ENCODE assay signal across 22 mouse cellular contexts in the genomic region with DNA sequence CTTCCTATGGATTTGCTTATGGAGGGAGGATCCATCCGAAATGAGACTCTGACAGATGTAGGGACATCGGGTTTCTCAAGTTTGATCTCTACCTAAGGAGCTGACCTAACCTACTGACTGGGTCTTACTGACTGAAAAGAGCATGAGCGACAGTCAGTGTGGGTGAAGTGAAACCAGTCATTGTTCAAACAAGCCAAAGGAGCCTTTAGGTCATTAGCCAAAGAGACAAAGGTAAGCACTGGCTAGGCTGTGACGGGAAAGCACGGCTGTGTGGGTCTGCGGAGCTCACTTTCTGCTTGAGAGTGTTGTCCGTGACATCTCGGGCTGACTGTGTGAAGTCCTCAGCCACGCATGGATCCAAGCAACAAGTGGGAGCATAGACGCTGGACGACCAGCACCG. TPM values are rescaled to one million over a fixed set of nuclear protein-coding genes. Genes with fewer than 3 reads are reported as not detected.
DNase-seq lines count a peak whose midpoint lies in the region; ATAC-seq and TF ChIP-seq lines count a peak whose summit lies in the region.
"Had no signal": no experiment of that assay in that cellular context is flagged by ENCODE, and none has a peak within 500 bp of the region (broad histone marks: within the 10 kb centered on the region; RNA-seq: fewer than 3 reads in every experiment).

No protein-coding gene starts in this region.

- H3K27me3 ChIP-seq in forebrain, embryonic 14.5 days (replicated peaks; ENCODE audit: control insufficient read depth, insufficient read depth, low read length), result peaks cover 24% of the 10 kb centered on the region
- H3K27me3 ChIP-seq in forebrain, postnatal 0 days (ENCODE audit: insufficient read depth, low read length), result 0 out of 2 replicates have a peak, but pooled peaks cover 5% of the 10 kb centered on the region
- H3K27me3 ChIP-seq in lung, embryonic 16.5 days (ENCODE audit: control insufficient read depth, insufficient read depth, low read depth, low read length), result no peaks in the 10 kb centered on the region
- H3K27me3 ChIP-seq in intestine, postnatal 0 days (replicated peaks; ENCODE audit: control insufficient read depth, insufficient read depth, low read length), result no peaks in the 10 kb centered on the region
- H3K27me3 ChIP-seq in stomach, embryonic 16.5 days (ENCODE audit: control insufficient read depth, insufficient read depth, low read length), result no peaks in the 10 kb centered on the region
- no peaks in the 10 kb centered on the region for H3K27me3 ChIP-seq in heart, embryonic 11.5 days (ENCODE audit: control insufficient read depth, insufficient read depth, low read length)
- H3K27me3 ChIP-seq: hindbrain, embryonic 15.5 days; liver, embryonic 13.5 days; neural tube, embryonic 12.5 days had no signal

- H3K4me2 ChIP-seq in forebrain, embryonic 14.5 days (ENCODE audit: low read length), result no peak overlapping the region
- H3K4me2 ChIP-seq in forebrain, postnatal 0 days (ENCODE audit: low read depth), result no peak overlapping the region
- peak overlapping the region; percentile 31; the same call in 1 of the 2 replicates for H3K4me2 ChIP-seq in lung, embryonic 16.5 days (ENCODE audit: low read depth, low read length)
- peak overlapping the region; percentile 57 for H3K4me2 ChIP-seq in intestine, postnatal 0 days (replicated peaks; ENCODE audit: low read depth)
- peak overlapping the region; percentile 29; the same call in 1 of the 2 replicates for H3K4me2 ChIP-seq in stomach, embryonic 16.5 days (ENCODE audit: low read depth, low read length)
- no peak overlapping the region for H3K4me2 ChIP-seq in heart, embryonic 11.5 days
- H3K4me2 ChIP-seq: hindbrain, embryonic 15.5 days; liver, embryonic 13.5 days; neural tube, embryonic 12.5 days had no signal

- 61% methylated on average over 12 of the region's 12 CpGs for WGBS in forebrain, embryonic 14.5 days
- 68% methylated on average over 12 of the region's 12 CpGs for WGBS in forebrain, postnatal 0 days
- WGBS in lung, embryonic 16.5 days, result 62% methylated on average over 12 of the region's 12 CpGs
- WGBS in intestine, postnatal 0 days, result 45% methylated on average over 12 of the region's 12 CpGs
- 71% methylated on average over 12 of the region's 12 CpGs for WGBS in stomach, embryonic 16.5 days
- 81% methylated on average over 12 of the region's 12 CpGs for WGBS in heart, embryonic 11.5 days (ENCODE audit: insufficient replicate concordance)

- H3K27ac ChIP-seq in forebrain, embryonic 14.5 days (ENCODE audit: low read depth, low read length), result no peak overlapping the region
- no peak overlapping the region for H3K27ac ChIP-seq in forebrain, postnatal 0 days (ENCODE audit: low read depth, low read length)
- H3K27ac ChIP-seq in lung, embryonic 16.5 days (ENCODE audit: low read length), result no peak overlapping the region
- no peak overlapping the region for H3K27ac ChIP-seq in intestine, postnatal 0 days (ENCODE audit: low read depth, low read length)
- H3K27ac ChIP-seq in stomach, embryonic 16.5 days (ENCODE audit: low read length), result peak overlapping the region; percentile 27; the same call in 1 of the 2 replicates
- no peak overlapping the region for H3K27ac ChIP-seq in heart, embryonic 11.5 days (ENCODE audit: low read depth, low read length)
- H3K27ac ChIP-seq: heart, embryonic 10.5 days; hindbrain, embryonic 15.5 days; kidney, postnatal 0 days; limb, embryonic 10.5 days; liver, embryonic 13.5 days; neural tube, embryonic 12.5 days had no signal

- ATAC-seq in forebrain, embryonic 14.5 days, result no peak
- ATAC-seq in forebrain, postnatal 0 days, result no peak
- ATAC-seq in lung, embryonic 16.5 days (ENCODE audit: low read depth), result no peak
- ATAC-seq in intestine, postnatal 0 days, result peak; percentile 22; the same call in 1 of the 2 replicates
- no peak for ATAC-seq in stomach, embryonic 16.5 days (ENCODE audit: insufficient read depth, low FRiP score)
- ATAC-seq in heart, embryonic 11.5 days (replicated peaks; ENCODE audit: insufficient number of reproducible peaks, low FRiP score, low TSS enrichment), result no peak
- ATAC-seq in monocyte, adult 5-6 weeks (replicated peaks; ENCODE audit: insufficient number of reproducible peaks, low FRiP score, low TSS enrichment, poor library complexity, severe bottlenecking), result no peak

- no peak for TF ChIP-seq CTCF in forebrain, postnatal 0 days (IDR thresholded peaks at IDR 0.05; ENCODE audit: low read depth)
- TF ChIP-seq CTCF in intestine, postnatal 0 days (IDR thresholded peaks at IDR 0.05; ENCODE audit: low read depth), result no peak

- no peaks in the 10 kb centered on the region for H3K4me1 ChIP-seq in forebrain, embryonic 14.5 days (ENCODE audit: control insufficient read depth, insufficient read depth, low read length)
- no peaks in the 10 kb centered on the region for H3K4me1 ChIP-seq in forebrain, postnatal 0 days (ENCODE audit: insufficient read depth)
- H3K4me1 ChIP-seq in lung, embryonic 16.5 days (replicated peaks; ENCODE audit: control insufficient read depth, insufficient read depth, low read length), result peaks cover 3% of the 10 kb centered on the region; the same call in 1 of the 2 replicates
- H3K4me1 ChIP-seq in intestine, postnatal 0 days (replicated peaks; ENCODE audit: control insufficient read depth, insufficient read depth, low read length), result peaks cover 5% of the 10 kb centered on the region; the same call in 1 of the 2 replicates
- H3K4me1 ChIP-seq in stomach, embryonic 16.5 days (ENCODE audit: control insufficient read depth, insufficient read depth, low read length), result no peaks in the 10 kb centered on the region; the same call in 1 of the 2 replicates
- no peaks in the 10 kb centered on the region for H3K4me1 ChIP-seq in heart, embryonic 11.5 days (ENCODE audit: control insufficient read depth, insufficient read depth, low read length)
- H3K4me1 ChIP-seq: heart, embryonic 10.5 days; hindbrain, embryonic 15.5 days; limb, embryonic 10.5 days; neural tube, embryonic 12.5 days had no signal

- no peaks in the 10 kb centered on the region for H3K36me3 ChIP-seq in forebrain, embryonic 14.5 days (ENCODE audit: control insufficient read depth, insufficient read depth, low read length)
- H3K36me3 ChIP-seq in forebrain, postnatal 0 days (ENCODE audit: insufficient read depth), result no peaks in the 10 kb centered on the region
- H3K36me3 ChIP-seq in lung, embryonic 16.5 days (ENCODE audit: control insufficient read depth, insufficient read depth, low read length), result no peaks in the 10 kb centered on the region
- no peaks in the 10 kb centered on the region for H3K36me3 ChIP-seq in intestine, postnatal 0 days (ENCODE audit: control insufficient read depth, insufficient read depth)
- H3K36me3 ChIP-seq in stomach, embryonic 16.5 days (ENCODE audit: control insufficient read depth, insufficient read depth, low read length), result no peaks in the 10 kb centered on the region
- H3K36me3 ChIP-seq in heart, embryonic 11.5 days (ENCODE audit: control insufficient read depth, insufficient read depth, low read length), result no peaks in the 10 kb centered on the region
- H3K36me3 ChIP-seq: heart, embryonic 10.5 days; hindbrain, embryonic 15.5 days; limb, embryonic 10.5 days; liver, embryonic 13.5 days; neural tube, embryonic 12.5 days had no signal

- H3K4me3 ChIP-seq in forebrain, embryonic 14.5 days (ENCODE audit: low read depth, low read length), result no peak overlapping the region
- H3K4me3 ChIP-seq in forebrain, postnatal 0 days (ENCODE audit: low read depth, low read length), result no peak overlapping the region
- no peak overlapping the region for H3K4me3 ChIP-seq in lung, embryonic 16.5 days (ENCODE audit: low read length)
- peak overlapping the region; percentile 20; the same call in 1 of the 2 replicates for H3K4me3 ChIP-seq in intestine, postnatal 0 days (ENCODE audit: low read depth, low read length)
- peak overlapping the region; percentile 13; the same call in 1 of the 2 replicates for H3K4me3 ChIP-seq in stomach, embryonic 16.5 days (replicated peaks; ENCODE audit: low read length)
- no peak overlapping the region for H3K4me3 ChIP-seq in heart, embryonic 11.5 days (ENCODE audit: low read depth, low read length)
- H3K4me3 ChIP-seq: heart, embryonic 10.5 days; hindbrain, embryonic 15.5 days; limb, embryonic 10.5 days; liver, embryonic 13.5 days; neural tube, embryonic 12.5 days had no signal

- DNase-seq in forebrain, embryonic 14.5 days (ENCODE audit: low spot score), result peak; percentile 6
- DNase-seq in forebrain, postnatal 0 days, result no peak
- no peak for DNase-seq in lung, postnatal 36 days
- DNase-seq: adrenal gland, postnatal 10 days; B cell, adult 2 months; cerebellum, adult 8-10 months; kidney, adult 11 months; liver, embryonic 13.5 days; midbrain, embryonic 14.5 days had no signal

- H3K9me3 ChIP-seq in forebrain, embryonic 14.5 days (replicated peaks; ENCODE audit: control insufficient read depth, low read length), result no peaks in the 10 kb centered on the region
- no peaks in the 10 kb centered on the region for H3K9me3 ChIP-seq in forebrain, postnatal 0 days (ENCODE audit: low read length)
- no peaks in the 10 kb centered on the region for H3K9me3 ChIP-seq in lung, embryonic 16.5 days (ENCODE audit: control insufficient read depth, low read length)
- no peaks in the 10 kb centered on the region for H3K9me3 ChIP-seq in intestine, postnatal 0 days (ENCODE audit: control insufficient read depth)
- no peaks in the 10 kb centered on the region for H3K9me3 ChIP-seq in stomach, embryonic 16.5 days (replicated peaks; ENCODE audit: control insufficient read depth, low read length)
- H3K9me3 ChIP-seq in heart, embryonic 11.5 days (replicated peaks; ENCODE audit: control insufficient read depth, low read length), result no peaks in the 10 kb centered on the region
- H3K9me3 ChIP-seq: heart, embryonic 10.5 days; hindbrain, embryonic 15.5 days; limb, embryonic 10.5 days; liver, embryonic 13.5 days; neural tube, embryonic 12.5 days had no signal

- no peak overlapping the region for H3K9ac ChIP-seq in forebrain, embryonic 14.5 days (ENCODE audit: low read length)
- no peak overlapping the region for H3K9ac ChIP-seq in forebrain, postnatal 0 days
- H3K9ac ChIP-seq in lung, embryonic 16.5 days (ENCODE audit: low read length), result no peak overlapping the region
- no peak overlapping the region for H3K9ac ChIP-seq in intestine, postnatal 0 days (ENCODE audit: low read depth, low read length)
- no peak overlapping the region for H3K9ac ChIP-seq in stomach, embryonic 16.5 days (ENCODE audit: low read length)
- H3K9ac ChIP-seq in heart, embryonic 11.5 days (ENCODE audit: low read depth, low read length), result no peak overlapping the region
- H3K9ac ChIP-seq: hindbrain, embryonic 15.5 days; liver, embryonic 13.5 days; neural tube, embryonic 12.5 days had no signal

RNA-seq across cellular contexts. Expression of a gene that starts 50.1 kb away (rescaled TPM):
- 0.17 and 0.30 TPM in 2 replicates for polyA plus RNA-seq in forebrain, embryonic 14.5 days (2014; fragmentation: Nextera tagmentation; extraction: Ambion mirVana)
- 0.54 and 0.57 TPM in 2 replicates for total RNA-seq in forebrain, postnatal 0 days (2014; rRNA removed)
- 0.13 TPM in 2 replicates for polyA plus RNA-seq in forebrain, postnatal 0 days (2015; fragmentation: Nextera tagmentation; extraction: Ambion mirVana)
- polyA plus RNA-seq in lung, embryonic 16.5 days (2015; fragmentation: Nextera tagmentation; extraction: Ambion mirVana), result 2.3 and 2.5 TPM in 2 replicates
- polyA plus RNA-seq in intestine, postnatal 0 days (2015; fragmentation: Nextera tagmentation; extraction: Ambion mirVana), result 3.9 and 4.9 TPM in 2 replicates
- 3.2 and 4.1 TPM in 2 replicates for polyA plus RNA-seq in stomach, embryonic 16.5 days (2015; fragmentation: Nextera tagmentation; extraction: Ambion mirVana)
- polyA plus RNA-seq in heart, embryonic 11.5 days (2014; fragmentation: Nextera tagmentation; extraction: Ambion mirVana), result 0.14 TPM in 2 replicates
- total RNA-seq in monocyte, adult 5-6 weeks (2017), result not detected in 3 replicates
- total RNA-seq: hematopoietic stem cell, adult 5-6 weeks; layer of hippocampus, postnatal 25 days; megakaryocyte-erythroid progenitor cell, adult 5-6 weeks had no signal

Comparison
In these comparisons a context has a peak if more than half of its experiments do, and no peak if none do; other contexts are left out.
1. H3K4me2 ChIP-seq: peak in lung, embryonic 16.5 days (single experiment), intestine, postnatal 0 days (single experiment) and stomach, embryonic 16.5 days (single experiment); none in forebrain, embryonic 14.5 days (single experiment), forebrain, postnatal 0 days (single experiment) and heart, embryonic 11.5 days (single experiment).
2. H3K4me3 ChIP-seq: peak in intestine, postnatal 0 days (single experiment) and stomach, embryonic 16.5 days (single experiment); none in forebrain, embryonic 14.5 days (single experiment), forebrain, postnatal 0 days (single experiment), lung, embryonic 16.5 days (single experiment) and heart, embryonic 11.5 days (single experiment).